Mouse (Mus musculus): Measurements from ENCODE around the gene Ppp4r3a. TPM values are rescaled to one million over a fixed set of nuclear protein-coding genes. Genes with fewer than 3 reads are reported as not detected.
"Not testable (repeated sequence)": the region's sequence is repeated elsewhere in the genome, so short reads cannot be mapped to it uniquely, and the experiment has no call there.

Gene Ppp4r3a
- 6.6 and 10.8 TPM in 2 replicates for polyA plus RNA-seq (2012; rRNA removed)

DNA sequence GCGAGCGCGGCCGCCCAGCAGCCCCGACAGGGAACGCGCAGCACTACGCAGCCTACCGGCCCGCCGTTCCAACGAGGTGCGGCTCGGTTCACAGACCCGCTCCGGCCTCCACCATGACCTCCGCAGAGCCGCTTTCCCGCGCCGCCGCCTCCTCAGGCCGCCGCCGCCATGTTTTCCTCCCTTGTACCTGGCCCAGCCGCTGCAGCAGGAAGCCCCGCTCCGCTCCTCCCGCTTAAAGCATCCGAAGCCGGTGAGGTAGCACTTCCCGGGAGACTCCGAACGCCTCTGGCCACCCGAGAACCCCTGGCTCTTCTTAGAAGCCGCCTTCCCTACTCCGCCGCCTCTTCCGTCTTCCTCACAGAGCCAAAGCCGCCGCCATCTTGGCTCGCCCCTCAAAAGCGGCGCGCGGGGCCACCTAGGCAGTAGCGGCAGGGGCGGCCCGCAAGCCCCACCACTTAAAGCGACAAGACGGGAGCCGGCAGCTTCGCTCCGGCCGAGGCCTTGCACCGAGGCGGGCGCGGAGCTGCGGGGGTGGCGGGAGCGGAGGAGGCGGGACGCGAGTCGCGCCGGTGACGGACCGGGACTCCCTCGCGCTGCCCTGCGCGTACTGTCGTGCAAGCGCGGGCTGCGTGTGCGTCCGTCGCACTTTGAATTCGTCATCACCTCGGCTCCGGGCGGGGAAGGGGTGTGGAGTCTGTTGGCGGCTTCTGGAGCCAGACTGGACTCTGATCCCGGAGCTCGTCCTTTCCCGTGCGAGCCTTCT, at the start of gene Ppp4r3a:
Gene Ppp4r3a, minus strand, starts transcription at position 627 of the 763 bp plus-strand sequence.
- WGBS = under 1% methylated on average over 85 of the region's 90 CpGs
- peak; percentile 93 for DNase-seq (ENCODE audit: low read depth, low spot score)

DNA sequence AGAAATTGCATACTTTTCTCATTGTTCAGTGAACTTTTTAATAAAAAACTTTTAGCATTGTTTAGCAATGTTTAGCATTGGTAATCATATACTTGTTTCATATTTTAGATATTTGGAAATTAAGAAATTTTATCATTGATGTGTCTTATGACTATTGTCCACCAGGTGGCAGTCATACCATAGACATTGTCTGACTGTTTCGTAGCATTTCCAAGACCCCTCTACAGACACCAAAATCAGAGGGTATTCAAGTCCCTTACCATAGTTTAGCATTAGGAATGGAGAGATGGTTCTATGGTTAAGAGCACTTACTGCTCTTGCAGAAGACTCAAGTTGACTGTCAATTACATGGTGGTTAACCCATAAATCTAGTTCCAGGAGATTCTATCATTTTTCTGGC, 39.5 kb upstream of the Ppp4r3a start:
- DNase-seq (ENCODE audit: low read depth, low spot score) = no peak
- WGBS = 10% methylated on average over 1 of the region's 1 CpGs

- DNase-seq (ENCODE audit: low read depth, low spot score) = not testable (repeated sequence)
- WGBS = 61% methylated on average over 4 of the region's 4 CpGs
These were observed 38.6 kb upstream of the Ppp4r3a start for GRCm38 (mm10) chr12:101122066-101122465.

- not testable (repeated sequence) for DNase-seq (ENCODE audit: low read depth, low spot score)
- 85% methylated on average over 3 of the region's 3 CpGs for WGBS
These were observed 26.5 kb upstream of the Ppp4r3a start for GRCm38 (mm10) chr12:101109794-101110585.

GRCm38 (mm10) chr12:101107722-101108121, 24.2 kb upstream of the Ppp4r3a start:
- WGBS = 32% methylated on average over 1 of the region's 1 CpGs
- DNase-seq (ENCODE audit: low read depth, low spot score) = no peak

DNA sequence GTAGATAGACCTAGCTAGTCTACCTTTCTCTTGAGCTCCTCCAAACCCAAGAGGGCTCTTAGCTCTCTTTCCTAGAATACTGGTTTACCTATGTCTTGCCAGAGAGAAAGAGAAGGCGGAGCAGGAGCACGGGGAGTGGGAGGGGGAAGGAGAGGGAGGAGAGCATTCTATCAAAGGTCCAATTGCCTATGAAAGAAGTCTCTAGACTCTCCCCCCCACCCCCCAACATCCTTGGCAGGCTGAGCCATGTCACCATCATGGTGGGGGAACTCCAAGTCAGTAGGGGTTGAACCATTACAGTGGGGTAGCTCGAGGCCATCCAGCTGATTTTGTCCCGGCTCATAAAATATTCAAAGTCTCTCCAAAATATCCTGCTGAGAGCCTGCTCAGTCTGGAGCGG, 22.1 kb upstream of the Ppp4r3a start:
- 48% methylated on average over 5 of the region's 5 CpGs for WGBS
- DNase-seq (ENCODE audit: low read depth, low spot score) = no peak

DNA sequence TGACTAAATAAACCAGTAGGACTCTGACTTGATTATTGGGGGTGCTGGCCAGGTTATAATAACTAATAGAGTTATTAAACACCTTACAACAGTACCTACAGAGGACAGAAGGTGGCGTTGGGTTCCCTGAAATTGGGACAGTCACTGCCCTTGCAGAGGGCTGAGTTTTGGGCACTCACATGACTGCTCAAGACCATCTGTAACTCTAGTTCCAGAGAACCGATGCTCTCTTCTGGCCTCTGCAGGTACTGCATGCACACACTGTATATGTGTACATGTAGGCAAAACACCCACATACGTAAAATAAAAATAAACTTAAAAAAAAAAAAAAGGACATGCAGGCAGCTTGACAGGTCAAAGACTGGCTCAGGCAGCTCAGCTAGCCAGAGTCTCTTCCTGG, 19.1 kb upstream of the Ppp4r3a start:
- DNase-seq (ENCODE audit: low read depth, low spot score) = no peak
- 68% methylated on average over 3 of the region's 3 CpGs for WGBS

- WGBS = 62% methylated on average over 3 of the region's 3 CpGs
- DNase-seq (ENCODE audit: low read depth, low spot score) = not testable (repeated sequence)
These were observed 10.2 kb upstream of the Ppp4r3a start for GRCm38 (mm10) chr12:101093678-101094077.

- DNase-seq (ENCODE audit: low read depth, low spot score) = no peak
- WGBS = 53% methylated on average over 1 of the region's 1 CpGs
These were observed 6.5 kb upstream of the Ppp4r3a start for GRCm38 (mm10) chr12:101089955-101090354.

GRCm38 (mm10) chr12:101087406-101087805, 3.9 kb upstream of the Ppp4r3a start:
- no peak for DNase-seq (ENCODE audit: low read depth, low spot score)
- WGBS = 97% methylated on average over 1 of the region's 1 CpGs

- 90% methylated on average over 9 of the region's 9 CpGs for WGBS
- DNase-seq (ENCODE audit: low read depth, low spot score) = no peak
These were observed 1.6 kb upstream of the Ppp4r3a start for GRCm38 (mm10) chr12:101084881-101085666.

GRCm38 (mm10) chr12:101084237-101084636, 735 bp upstream of the Ppp4r3a start:
- 3% methylated on average over 4 of the region's 4 CpGs for WGBS
- no peak for DNase-seq (ENCODE audit: low read depth, low spot score)

DNA sequence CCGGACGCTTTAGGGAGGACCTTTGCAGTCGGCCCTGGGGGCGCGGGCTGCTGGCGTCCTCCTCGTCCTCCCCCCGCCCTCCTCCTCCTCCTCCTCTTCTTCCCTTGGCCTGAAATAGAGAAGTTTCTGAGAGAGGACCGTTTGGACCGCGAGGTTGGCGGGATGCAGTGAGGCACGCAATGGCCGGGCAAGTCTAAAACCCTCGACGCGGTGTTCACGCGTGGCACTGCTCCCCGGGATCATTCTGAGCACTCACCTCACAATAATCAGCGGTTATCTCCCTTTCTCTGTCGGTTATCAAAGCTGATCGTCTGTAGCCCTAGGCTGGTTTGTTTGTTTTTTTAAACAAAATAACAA, 315 bp upstream of the Ppp4r3a start:
- WGBS = under 1% methylated on average over 23 of the region's 23 CpGs
- no peak for DNase-seq (ENCODE audit: low read depth, low spot score)

GRCm38 (mm10) chr12:101082296-101083075, 1.0 kb downstream of the Ppp4r3a start:
- WGBS = under 1% methylated on average over 69 of the region's 69 CpGs
- DNase-seq (ENCODE audit: low read depth, low spot score) = no peak

GRCm38 (mm10) chr12:101077955-101078354, 5.5 kb downstream of the Ppp4r3a start:
- DNase-seq (ENCODE audit: low read depth, low spot score) = no peak

GRCm38 (mm10) chr12:101075433-101075832, 8.1 kb downstream of the Ppp4r3a start:
- 57% methylated on average over 3 of the region's 3 CpGs for WGBS

GRCm38 (mm10) chr12:101074821-101075429, 8.6 kb downstream of the Ppp4r3a start:
- WGBS = 81% methylated on average over 4 of the region's 4 CpGs
- DNase-seq (ENCODE audit: low read depth, low spot score) = no peak

More at GRCm38 (mm10) chr12:101075433-101075832, 8.1 kb downstream of the Ppp4r3a start:
- no peak for DNase-seq (ENCODE audit: low read depth, low spot score)

- 45% methylated on average over 1 of the region's 1 CpGs for WGBS
- no peak for DNase-seq (ENCODE audit: low read depth, low spot score)
These were observed 13.7 kb downstream of the Ppp4r3a start for GRCm38 (mm10) chr12:101069813-101070212.

- no peak for DNase-seq (ENCODE audit: low read depth, low spot score)
- 77% methylated on average over 1 of the region's 1 CpGs for WGBS
These were observed 17.2 kb downstream of the Ppp4r3a start for GRCm38 (mm10) chr12:101066329-101066728.

Data from large intestine, adult 2 months (tissue).